Mouse (Mus musculus) forebrain, embryonic 11.5 days (tissue): Measurements from ENCODE around the gene Snta1. TPM values are rescaled to one million over a fixed set of nuclear protein-coding genes. Genes with fewer than 3 reads are reported as not detected.

ENCODE experiments used
- ATAC-seq: fragments of 200-750 bp; cut with Nextera tagmentation; replicated peaks from 2 replicates; pipeline ENCODE4 v1.8.0; 2017; ENCODE audit warnings: moderate TSS enrichment; ENCODE audit not compliant: low FRiP score
- DNase-seq: peaks from one replicate; pipeline ENCODE4 v3.0.0-alpha.2; 2017; ENCODE audit warnings: low spot score
- H3K27ac ChIP-seq: fragments of 300-500 bp; sonication (generic); 2 replicates; pipeline ENCODE4 v1.5.1; 2014; ENCODE audit warnings: low read depth, low read length
- H3K27me3 ChIP-seq: fragments of 300-500 bp; sonication (generic); 2 replicates; pipeline ENCODE4 v1.6.1; 2014; ENCODE audit warnings: mild to moderate bottlenecking, low read length, mixed read lengths; ENCODE audit not compliant: control insufficient read depth, insufficient read depth
- H3K36me3 ChIP-seq: fragments of 300-500 bp; sonication (generic); 2 replicates; pipeline ENCODE4 v1.6.1; 2014; ENCODE audit warnings: mild to moderate bottlenecking, low read length, moderate library complexity, mixed read lengths; ENCODE audit not compliant: control insufficient read depth, insufficient read depth
- H3K4me1 ChIP-seq: fragments of 300-500 bp; sonication (generic); replicated peaks from 2 replicates; pipeline ENCODE4 v1.6.1; 2014; ENCODE audit warnings: low read length, mixed read lengths; ENCODE audit not compliant: control insufficient read depth, insufficient read depth
- H3K4me2 ChIP-seq: fragments of 300-500 bp; sonication (generic); 2 replicates; pipeline ENCODE4 v1.6.1; 2014; ENCODE audit warnings: low read depth, mild to moderate bottlenecking, low read length, moderate library complexity, mixed read lengths; ENCODE audit not compliant: severe bottlenecking
- H3K4me3 ChIP-seq: fragments of 300-500 bp; sonication (generic); 2 replicates; pipeline ENCODE4 v1.5.1; 2014; ENCODE audit warnings: low read depth, low read length
- H3K9ac ChIP-seq: fragments of 300-500 bp; sonication (generic); 2 replicates; pipeline ENCODE4 v1.6.1; 2014; ENCODE audit warnings: low read length
- H3K9me3 ChIP-seq: fragments of 300-500 bp; sonication (generic); 2 replicates; pipeline ENCODE4 v1.6.1; 2016; ENCODE audit warnings: low read length, mixed read lengths; ENCODE audit not compliant: control insufficient read depth
- WGBS: fragments of 180-500 bp; shearing (Covaris S2); extraction: QIAGEN DNeasy Blood & Tissue Kit; methylation state at CpG from one replicate; pipeline ENCODE4 v1.1.7; 2014; 5-methylcytosine and 5-hydroxymethylcytosine counted together
- polyA plus RNA-seq: library from polyadenylated mRNA; unstranded; fragments of >200 nt; fragmentation: Nextera tagmentation; extraction: Ambion mirVana; gene quantifications from 2 replicates; pipeline ENCODE4 v1.2.1, GENCODE M21; 2014

Gene Snta1
- polyA plus RNA-seq, 1 experiment from 2014 or later = 3.1 TPM

GRCm38 (mm10) chr2:154418001-154418400 lies 10.1 kb upstream of the Snta1 start:
- Histone ChIP-seq H3K9me3 (no peaks in the 10 kb centered on the region), H3K27me3 (no peaks in the 10 kb centered on the region), H3K4me3 (no peak overlapping the region), H3K4me1 (0 out of 2 replicates have a peak, but pooled peaks cover 5% of the 10 kb centered on the region), H3K27ac (no peak overlapping the region), H3K36me3 (no peaks in the 10 kb centered on the region), H3K4me2 (no peak overlapping the region), H3K9ac (no peak overlapping the region)
- no peak for DNase-seq
- no peak for ATAC-seq
- WGBS = 89% methylated on average over 7 of the region's 7 CpGs

- no peaks in the 10 kb centered on the region for H3K36me3 ChIP-seq
- WGBS = 6% methylated on average over 3 of the region's 3 CpGs
- no peak overlapping the region for H3K4me2 ChIP-seq
- DNase-seq (peak; percentile 86), ATAC-seq (no peak)
- no peak overlapping the region for H3K9ac ChIP-seq
- H3K9me3 ChIP-seq = no peaks in the 10 kb centered on the region
- no peak overlapping the region for H3K4me3 ChIP-seq
- H3K4me1 ChIP-seq = 0 out of 2 replicates have a peak, but pooled peaks cover 5% of the 10 kb centered on the region
- no peaks in the 10 kb centered on the region for H3K27me3 ChIP-seq
- H3K27ac ChIP-seq = no peak overlapping the region
Observed at GRCm38 (mm10) chr2:154417107-154417506, 9.2 kb upstream of the Snta1 start.

- peaks cover 1% of the 10 kb centered on the region; the same call in 1 of the 2 replicates for H3K27me3 ChIP-seq
- no peak overlapping the region for H3K9ac ChIP-seq
- H3K4me2 ChIP-seq = no peak overlapping the region
- no peaks in the 10 kb centered on the region; the same call in 1 of the 2 replicates for H3K4me1 ChIP-seq
- H3K36me3 ChIP-seq = no peaks in the 10 kb centered on the region
- H3K9me3 ChIP-seq = no peaks in the 10 kb centered on the region
- DNase-seq (no peak), ATAC-seq (no peak; the same call in 1 of the 2 replicates)
- H3K27ac ChIP-seq = no peak overlapping the region
- no peak overlapping the region for H3K4me3 ChIP-seq
- 64% methylated on average over 7 of the region's 7 CpGs for WGBS
Observed at GRCm38 (mm10) chr2:154412018-154412666, 4.2 kb upstream of the Snta1 start.

GRCm38 (mm10) chr2:154410355-154410754 lies 2.5 kb upstream of the Snta1 start:
- Histone ChIP-seq H3K4me2 (no peak overlapping the region), H3K9me3 (no peaks in the 10 kb centered on the region), H3K36me3 (no peaks in the 10 kb centered on the region), H3K9ac (no peak overlapping the region), H3K4me1 (no peaks in the 10 kb centered on the region; the same call in 1 of the 2 replicates), H3K27me3 (peaks cover 6% of the 10 kb centered on the region; the same call in 1 of the 2 replicates), H3K4me3 (no peak overlapping the region), H3K27ac (no peak overlapping the region)
- WGBS = 71% methylated on average over 2 of the region's 2 CpGs
- ATAC-seq (no peak), DNase-seq (no peak)

- Histone ChIP-seq H3K4me1 (no peaks in the 10 kb centered on the region; the same call in 1 of the 2 replicates), H3K4me2 (peak overlapping the region; percentile 84), H3K27ac (no peak overlapping the region), H3K9me3 (no peaks in the 10 kb centered on the region), H3K4me3 (peak overlapping the region; percentile 68), H3K27me3 (peaks cover 6% of the 10 kb centered on the region; the same call in 1 of the 2 replicates), H3K36me3 (no peaks in the 10 kb centered on the region), H3K9ac (peak overlapping the region; percentile 63)
- WGBS = 30% methylated on average over 11 of the region's 11 CpGs
- ATAC-seq = no peak
- DNase-seq = no peak
Observed at GRCm38 (mm10) chr2:154407063-154407642, 746 bp downstream of the Snta1 start.

GRCm38 (mm10) chr2:154405447-154405994 lies 2.4 kb downstream of the Snta1 start:
- H3K36me3 ChIP-seq = no peaks in the 10 kb centered on the region
- H3K4me1 ChIP-seq = no peaks in the 10 kb centered on the region; the same call in 1 of the 2 replicates
- H3K4me3 ChIP-seq = no peak overlapping the region
- no peak overlapping the region for H3K27ac ChIP-seq
- peaks cover 6% of the 10 kb centered on the region; the same call in 1 of the 2 replicates for H3K27me3 ChIP-seq
- 61% methylated on average over 5 of the region's 5 CpGs for WGBS
- ATAC-seq = no peak
- DNase-seq = no peak
- no peak overlapping the region for H3K4me2 ChIP-seq
- H3K9ac ChIP-seq = no peak overlapping the region
- no peaks in the 10 kb centered on the region for H3K9me3 ChIP-seq

- DNase-seq (no peak), ATAC-seq (no peak)
- peaks cover 6% of the 10 kb centered on the region; the same call in 1 of the 2 replicates for H3K27me3 ChIP-seq
- H3K4me3 ChIP-seq = no peak overlapping the region
- H3K36me3 ChIP-seq = no peaks in the 10 kb centered on the region
- H3K9me3 ChIP-seq = no peaks in the 10 kb centered on the region
- H3K4me1 ChIP-seq = no peaks in the 10 kb centered on the region; the same call in 1 of the 2 replicates
- H3K9ac ChIP-seq = no peak overlapping the region
- WGBS = 60% methylated on average over 7 of the region's 7 CpGs
- H3K27ac ChIP-seq = no peak overlapping the region
- no peak overlapping the region for H3K4me2 ChIP-seq
Observed at GRCm38 (mm10) chr2:154402811-154403210, 5.1 kb downstream of the Snta1 start.

GRCm38 (mm10) chr2:154401976-154402375 lies 5.9 kb downstream of the Snta1 start:
- Histone ChIP-seq H3K36me3 (no peaks in the 10 kb centered on the region), H3K27ac (no peak overlapping the region), H3K9me3 (no peaks in the 10 kb centered on the region), H3K4me1 (no peaks in the 10 kb centered on the region; the same call in 1 of the 2 replicates), H3K4me2 (no peak overlapping the region), H3K4me3 (no peak overlapping the region), H3K27me3 (peaks cover 3% of the 10 kb centered on the region; the same call in 1 of the 2 replicates), H3K9ac (no peak overlapping the region)
- DNase-seq (no peak), ATAC-seq (no peak)
- WGBS = 65% methylated on average over 1 of the region's 1 CpGs
